Mouse (Mus musculus): Measurements from ENCODE around the gene Srpr. TPM values are rescaled to one million over a fixed set of nuclear protein-coding genes. Genes with fewer than 3 reads are reported as not detected.

Srpr gene
- polyA plus RNA-seq (2017; shearing (Covaris generic)), result 164 TPM

GRCm38 (mm10) chr9:35199772-35200471 is at the start of gene Srpr, which contains the start of gene Tirap:
TSS of gene Srpr (plus strand) at chr9:35200175.
TSS of gene Tirap (minus strand) at chr9:35200291.

GRCm38 (mm10) chr9:35175251-35176123 is 24.5 kb upstream of the Srpr start, which contains the start of gene Dcps:
TSS of gene Dcps (minus strand) at chr9:35176061.

GRCm38 (mm10) chr9:35210542-35211474 is 10.8 kb downstream of the Srpr start, which contains the start of gene Foxred1:
TSS of gene Foxred1 (minus strand) at chr9:35211055.

GRCm38 (mm10) chr9:35267146-35267975 is 67.4 kb downstream of the Srpr start, which contains the start of the genes Fam118b and Rpusd4:
TSS of gene Fam118b (minus strand) at chr9:35267805.
TSS of gene Rpusd4 (plus strand) at chr9:35267865.

Other genes starting within 250 kb of the Srpr start
- gene St3gal4, start 80.9 kb upstream of the Srpr start, polyA plus RNA-seq (2017; shearing (Covaris generic)), result 25.4 TPM
- 81.1 TPM for gene Dcps, start 24.1 kb upstream of the Srpr start, polyA plus RNA-seq (2017; shearing (Covaris generic))
- gene Tirap, start 116 bp downstream of the Srpr start, polyA plus RNA-seq (2017; shearing (Covaris generic)), result 8.7 TPM
- 59.2 TPM for gene Foxred1, start 10.9 kb downstream of the Srpr start, polyA plus RNA-seq (2017; shearing (Covaris generic))
- gene Fam118b, start 67.6 kb downstream of the Srpr start, polyA plus RNA-seq (2017; shearing (Covaris generic)), result 64.2 TPM
- 54.7 TPM for gene Rpusd4, start 67.7 kb downstream of the Srpr start, polyA plus RNA-seq (2017; shearing (Covaris generic))
- gene Cdon, start 221.0 kb downstream of the Srpr start, polyA plus RNA-seq (2017; shearing (Covaris generic)), result 4.3 TPM

Data from inflammation-experienced regulatory T-cells, adult 16 weeks (primary cell).